Mouse (Mus musculus): Measurements from ENCODE around the gene Cd7.
"Not testable (repeated sequence)": the region's sequence is repeated elsewhere in the genome, so short reads cannot be mapped to it uniquely, and the experiment has no call there.

Gene Cd7

DNA sequence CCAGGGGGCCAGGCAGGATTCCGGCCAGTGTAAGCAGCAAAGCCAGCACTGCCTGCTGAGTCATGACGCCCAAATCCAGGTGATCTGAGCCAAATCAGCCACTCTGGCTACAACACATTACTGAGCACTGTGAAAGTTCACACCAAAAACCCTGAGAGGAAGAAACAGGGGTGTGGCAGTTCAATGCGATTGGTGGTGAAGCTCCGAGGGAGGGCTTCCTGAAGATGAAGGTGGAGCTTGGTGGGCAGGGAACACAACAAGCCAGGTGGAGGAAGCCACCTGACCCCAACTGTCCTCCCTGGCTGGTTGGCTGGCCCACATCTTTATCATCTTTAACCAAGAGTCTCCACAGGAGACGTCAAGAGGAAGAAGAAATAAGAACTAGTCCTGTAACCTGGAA, at the start of gene Cd7:
Gene Cd7, minus strand, starts transcription at position 117 of the 400 bp plus-strand sequence.
- DNase-seq: no peak

DNA sequence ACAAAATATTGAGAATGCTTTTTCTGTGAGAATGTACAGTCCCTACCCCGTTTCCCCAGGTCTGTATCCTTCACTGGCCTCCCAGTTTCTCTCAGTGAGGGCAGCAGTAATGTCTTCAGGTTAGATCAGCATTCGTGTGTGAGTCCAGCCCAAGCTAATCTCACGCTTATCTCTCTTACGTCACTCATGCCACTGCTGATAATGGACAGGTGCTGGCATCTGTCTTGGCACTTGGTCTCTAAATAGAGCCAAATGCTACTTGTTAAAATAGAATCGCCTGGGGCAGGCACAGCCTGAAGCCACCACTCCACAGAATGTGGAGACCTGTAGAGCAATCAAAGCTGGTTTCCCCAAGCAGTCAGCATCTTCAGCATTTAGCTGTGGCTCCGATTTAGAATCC, 49.8 kb upstream of the Cd7 start:
- no peak for DNase-seq

DNA sequence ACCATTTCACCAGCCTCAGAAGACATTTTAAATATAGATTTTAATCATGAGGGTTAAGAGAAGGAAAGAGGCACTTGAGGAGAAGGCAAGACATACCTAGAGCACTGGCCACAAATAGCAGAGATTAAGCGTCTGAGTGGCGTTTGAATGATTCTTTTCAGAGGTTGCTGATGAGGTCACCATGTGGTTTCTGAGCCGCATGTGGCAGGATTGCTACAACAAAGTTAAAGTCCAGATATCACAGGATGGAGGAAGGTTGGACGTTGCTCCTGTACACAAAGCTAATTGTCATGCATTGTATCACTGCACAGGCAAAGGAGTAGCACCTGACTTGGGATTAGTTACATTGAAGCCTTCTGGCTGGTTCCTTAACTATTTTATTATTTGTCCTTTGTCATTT, 47.1 kb upstream of the Cd7 start:
- DNase-seq: no peak

DNA sequence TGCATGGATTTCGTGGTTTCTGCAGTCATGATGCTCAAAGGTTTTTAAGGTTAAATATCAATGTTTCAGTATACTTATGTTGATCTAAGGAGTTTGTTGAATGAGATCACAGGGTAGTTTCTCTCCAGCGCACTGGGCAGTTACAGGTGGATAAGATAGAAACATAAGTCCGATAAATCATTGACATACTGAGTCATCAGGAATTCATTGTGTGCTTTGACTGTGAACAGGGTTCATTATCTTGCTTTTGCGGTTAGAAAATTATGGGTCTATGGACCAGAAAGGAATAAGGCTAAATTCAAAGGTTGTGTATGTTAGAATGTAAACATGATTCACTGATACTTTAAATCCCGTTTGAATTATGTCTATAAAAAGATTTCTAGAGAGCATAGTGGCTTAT, 46.0 kb upstream of the Cd7 start:
- no peak for DNase-seq

DNA sequence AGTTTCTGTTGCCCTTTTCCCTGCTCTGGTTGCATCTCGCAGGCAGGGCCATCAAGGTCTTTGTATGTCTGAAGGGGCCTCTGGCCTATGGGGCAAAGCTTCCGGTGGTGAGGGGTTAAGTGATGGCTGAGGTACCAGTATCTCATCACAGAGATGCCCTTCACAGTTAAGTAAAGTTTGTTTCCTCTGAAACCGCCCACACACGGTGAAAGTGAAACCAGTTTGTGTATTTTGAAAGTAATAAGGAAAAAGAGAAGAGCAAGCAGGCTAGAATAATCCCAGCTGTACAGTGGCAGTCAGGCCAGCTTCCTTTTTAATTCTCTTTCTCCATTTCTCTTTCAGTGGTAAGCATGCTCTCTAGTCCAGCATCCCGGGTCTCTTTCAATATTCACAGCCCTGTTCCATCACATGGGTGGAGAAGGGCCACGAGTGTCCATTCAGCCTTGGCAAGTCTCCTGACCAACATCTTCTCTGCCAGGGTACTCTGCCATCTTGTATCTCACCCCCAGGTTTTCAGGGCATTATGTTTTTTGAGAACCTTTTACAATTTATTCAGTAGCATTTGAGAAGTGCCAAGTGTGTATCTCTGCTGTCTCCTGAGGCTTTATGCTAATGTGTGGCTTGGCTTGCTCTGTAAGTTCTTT, 43.8 kb upstream of the Cd7 start:
- no peak for DNase-seq

DNA sequence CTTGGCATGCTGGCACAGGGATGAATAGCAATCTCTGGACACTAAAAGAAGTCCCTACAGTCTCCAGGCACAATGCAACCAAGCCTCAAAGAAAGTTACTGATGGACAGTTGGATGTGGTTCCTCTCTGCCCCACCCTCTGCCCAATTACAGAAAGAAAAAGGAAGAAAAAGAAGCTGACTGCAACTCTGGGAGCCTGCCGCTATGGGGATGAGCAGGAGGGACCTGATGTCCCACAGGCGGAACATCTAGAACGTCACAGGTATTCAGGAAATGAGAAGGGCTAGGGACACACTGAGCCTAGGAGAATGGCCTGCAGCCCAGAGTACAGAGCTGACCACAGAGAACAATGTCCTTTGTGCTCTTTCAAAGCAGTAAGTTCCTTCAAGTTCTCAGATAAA, 43.0 kb upstream of the Cd7 start:
- DNase-seq: no peak

DNA sequence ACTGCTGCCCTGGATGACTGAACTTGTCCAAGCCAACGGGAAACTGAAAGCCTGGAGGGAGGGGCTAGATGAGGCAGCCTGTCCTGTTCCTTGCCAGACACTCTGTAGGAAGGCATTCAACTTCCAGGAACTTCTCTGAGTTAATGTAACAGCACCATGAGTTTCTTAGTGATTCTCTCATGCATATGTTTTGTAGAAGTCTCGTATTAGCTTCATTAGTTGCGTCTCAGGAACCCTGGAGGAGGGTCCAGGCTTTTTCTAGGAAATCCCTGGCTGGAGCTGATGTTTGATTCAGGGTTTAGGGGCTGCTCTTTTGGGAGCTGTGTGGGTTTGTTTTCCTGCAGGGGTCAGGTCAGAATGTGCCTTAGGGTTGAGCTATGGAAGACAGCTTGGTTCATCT, 41.9 kb upstream of the Cd7 start, which contains the start of gene Sectm1a:
Gene Sectm1a, minus strand, starts transcription at position 101 of the 400 bp plus-strand sequence.
- no peak for DNase-seq

DNA sequence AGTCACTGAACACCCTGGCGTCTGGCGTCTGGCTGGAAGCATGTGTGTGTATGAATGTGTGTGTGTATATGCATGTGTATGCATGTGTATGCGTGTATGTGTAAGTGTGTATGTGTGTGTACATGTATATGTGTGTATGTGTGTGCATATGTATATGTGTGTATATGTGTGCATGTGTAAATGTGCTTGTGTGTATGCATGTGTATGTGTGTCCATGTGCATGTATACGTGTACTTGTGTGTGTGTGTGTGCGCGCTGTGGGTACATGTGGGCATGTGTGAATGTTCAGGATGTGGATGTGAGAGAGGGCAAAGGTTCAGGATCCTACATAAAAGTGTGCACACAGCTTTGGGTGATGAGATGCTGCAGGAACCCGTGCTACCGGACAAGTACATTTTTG, 41.1 kb upstream of the Cd7 start:
- no peak for DNase-seq

DNA sequence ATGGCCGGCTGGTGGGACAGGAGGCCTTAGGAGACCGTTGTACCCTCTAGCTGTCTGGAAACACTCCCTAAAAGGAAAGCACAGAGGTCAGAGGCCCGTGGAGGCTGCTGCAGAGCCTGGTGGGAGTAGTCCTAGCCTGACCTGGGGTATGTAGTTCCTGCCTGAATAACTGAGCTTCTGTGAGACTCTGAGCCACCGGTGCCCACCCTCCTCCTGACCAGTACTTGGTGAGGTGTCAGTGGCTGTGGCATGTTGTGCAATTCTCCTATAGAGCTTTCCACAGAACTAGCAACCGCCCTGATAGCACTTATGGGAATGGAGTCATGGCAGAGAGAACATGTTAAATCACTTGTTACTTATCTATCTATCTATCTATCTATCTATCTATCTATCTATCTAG, 36.4 kb upstream of the Cd7 start:
- DNase-seq: no peak

DNA sequence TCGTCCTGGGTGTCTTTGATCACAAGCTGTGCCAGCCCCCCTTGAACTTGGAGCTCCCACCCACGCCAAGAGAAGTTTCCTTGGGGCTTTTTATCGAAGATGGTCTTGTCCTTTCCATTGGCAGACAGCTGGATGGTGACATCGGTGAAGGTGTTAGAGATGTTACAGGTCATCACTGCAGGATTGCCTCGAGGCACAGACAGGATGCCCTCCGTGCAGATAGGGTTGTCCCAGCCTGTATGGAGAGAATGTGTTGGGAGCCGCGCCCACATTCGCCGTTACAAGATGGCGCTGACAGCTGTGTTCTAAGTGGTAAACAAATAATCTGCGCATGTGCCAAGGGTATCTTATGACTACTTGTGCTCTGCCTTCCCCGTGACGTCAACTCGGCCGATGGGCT, 30.4 kb upstream of the Cd7 start:
- not testable (repeated sequence) for DNase-seq

DNA sequence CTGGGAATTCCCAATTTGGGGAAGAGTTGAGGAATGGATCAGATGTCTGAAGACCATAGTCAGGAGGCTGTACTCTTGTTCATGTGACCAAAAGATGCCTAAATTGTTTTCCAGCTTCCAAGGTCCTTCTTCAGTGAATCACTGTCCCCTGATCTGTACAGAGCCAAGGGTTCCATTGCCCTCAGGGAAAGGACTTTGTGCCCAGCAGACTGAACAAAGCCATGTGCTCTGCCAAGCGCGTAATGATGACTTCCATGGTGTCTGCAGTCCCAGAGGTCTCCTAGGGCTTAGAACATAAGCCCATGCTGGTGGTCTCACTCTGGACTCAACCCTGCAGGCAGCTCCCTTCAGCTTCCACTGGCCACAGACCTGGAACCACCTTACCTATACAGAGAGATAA, 28.7 kb upstream of the Cd7 start:
- no peak for DNase-seq

DNA sequence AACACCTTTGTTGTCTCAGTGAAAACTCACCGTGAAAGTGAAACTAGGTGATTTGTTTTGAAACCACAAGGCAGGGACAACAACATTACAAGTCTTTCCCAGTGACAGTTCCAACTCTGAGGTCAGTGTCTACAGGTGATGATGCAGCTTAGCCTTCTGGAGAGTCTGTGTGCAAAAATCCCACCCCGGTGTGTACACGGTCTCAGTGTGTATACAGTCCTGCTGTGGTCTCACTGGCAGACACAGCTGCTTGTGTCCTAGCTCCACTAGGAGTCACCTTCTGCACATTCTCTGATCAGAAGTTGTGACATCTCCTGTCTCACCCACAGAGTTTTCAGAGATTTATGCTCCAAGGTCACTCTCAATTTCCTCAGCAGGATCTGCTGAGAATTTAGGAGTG, 25.0 kb upstream of the Cd7 start:
- DNase-seq: no peak

DNA sequence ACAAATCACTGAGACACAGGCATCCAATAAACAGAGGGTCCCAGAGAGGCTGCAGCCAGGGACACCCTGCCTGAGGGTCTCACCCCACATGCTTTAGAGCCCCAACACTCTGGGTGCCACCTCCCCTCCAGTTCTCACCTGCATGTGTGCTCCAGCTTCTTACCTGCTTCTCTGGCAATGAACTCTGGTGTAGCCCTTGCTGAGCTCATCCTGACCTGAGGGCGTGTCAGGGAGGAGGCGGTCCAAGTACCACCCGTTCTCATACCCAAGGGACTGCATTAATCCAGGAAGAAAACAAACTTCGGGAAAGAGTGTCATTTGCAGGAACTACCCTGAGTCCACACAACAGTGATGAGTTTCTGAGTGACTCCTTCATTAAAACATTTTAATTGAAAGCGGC, 24.2 kb upstream of the Cd7 start, which contains the start of gene Sectm1b:
Gene Sectm1b, minus strand, starts transcription at position 191 of the 400 bp plus-strand sequence.
- DNase-seq: no peak

DNA sequence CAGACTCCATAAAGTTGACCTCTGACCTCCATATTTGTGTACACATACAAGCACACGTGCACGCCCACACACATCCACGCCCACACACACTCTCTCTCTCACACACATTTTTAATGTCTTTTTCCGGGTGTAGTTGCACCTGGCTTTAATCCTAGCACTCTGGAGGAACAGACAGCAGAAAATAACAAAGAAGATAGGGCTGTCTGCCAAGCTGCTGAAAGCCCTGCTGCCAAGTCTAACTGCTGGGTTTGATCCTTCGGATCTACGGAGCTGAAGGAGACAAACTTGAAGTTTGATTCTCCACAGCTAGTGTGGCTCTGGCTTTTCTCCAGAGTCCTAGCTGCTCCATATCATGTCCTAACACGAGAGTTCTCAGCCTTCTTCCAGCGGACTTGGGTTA, 22.4 kb upstream of the Cd7 start:
- DNase-seq: no peak

DNA sequence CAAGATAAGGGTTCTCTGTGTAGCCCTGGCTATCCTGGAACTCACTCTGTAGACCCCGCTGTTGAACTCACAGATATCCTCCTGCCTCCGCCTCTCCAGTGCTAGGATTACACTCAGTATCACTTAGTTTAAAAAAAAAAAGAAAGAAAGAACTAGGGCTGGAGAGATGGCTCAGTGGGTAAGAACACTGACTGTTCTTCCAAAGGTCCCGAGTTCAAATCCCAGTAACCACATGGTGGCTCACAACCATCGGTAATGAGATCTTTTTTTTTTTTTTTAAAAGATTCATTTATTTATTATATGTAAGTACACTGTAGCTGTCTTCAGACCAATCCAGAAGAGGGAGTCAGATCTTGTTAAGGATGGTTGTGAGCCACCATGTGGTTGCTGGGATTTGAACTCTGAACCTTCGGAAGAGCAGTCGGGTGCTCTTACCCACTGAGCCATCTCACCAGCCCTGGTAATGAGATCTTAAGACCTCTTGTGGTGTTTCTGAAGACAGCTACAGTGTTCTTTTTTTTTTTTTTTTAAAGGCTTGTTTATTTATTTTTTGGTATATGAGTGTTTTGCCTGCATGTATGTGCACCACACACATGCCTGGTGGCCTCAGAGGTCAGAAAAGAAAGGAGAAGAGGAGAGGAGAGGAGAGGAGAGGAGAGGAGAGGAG, 21.3 kb upstream of the Cd7 start:
- not testable (repeated sequence) for DNase-seq

DNA sequence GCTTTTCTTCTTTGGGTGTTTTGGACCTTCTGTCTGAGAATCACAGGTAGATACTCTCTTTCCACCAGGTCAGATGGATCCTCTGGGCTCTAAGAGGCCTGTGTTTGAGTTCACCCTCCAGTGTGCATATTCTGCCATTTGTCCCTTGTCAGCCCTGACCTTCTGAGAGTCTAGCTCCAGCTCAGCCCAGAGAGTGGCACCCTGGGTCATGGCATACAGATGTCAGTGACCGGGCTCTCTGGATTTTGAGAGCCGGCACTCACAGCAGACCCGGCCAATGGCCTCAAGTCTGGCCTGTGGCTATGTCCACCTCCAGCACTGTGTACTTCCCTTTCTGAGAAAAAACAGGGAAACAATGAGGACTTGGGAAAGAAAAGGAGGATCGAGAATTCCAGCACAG, 20.3 kb upstream of the Cd7 start:
- DNase-seq: no peak

DNA sequence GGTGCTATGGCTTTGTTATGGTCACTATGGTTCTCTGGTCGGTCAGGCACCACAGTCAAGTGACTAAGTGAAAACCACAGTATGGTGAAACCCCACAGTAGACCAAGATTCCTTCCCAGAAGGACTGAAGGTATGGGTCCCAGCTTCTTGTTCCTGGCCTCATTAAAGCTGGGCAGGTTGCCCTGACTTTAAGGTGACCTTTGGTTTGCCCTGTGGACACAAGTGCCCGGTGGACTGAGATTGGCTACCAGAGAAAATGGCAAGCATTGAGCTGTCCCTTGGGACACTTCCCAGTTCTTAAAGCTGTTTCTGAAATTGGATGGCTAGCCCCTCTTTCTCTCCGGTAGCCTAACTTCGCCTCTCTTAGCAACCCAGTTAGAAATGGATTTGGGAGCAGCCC, 19.7 kb upstream of the Cd7 start:
- DNase-seq: no peak

DNA sequence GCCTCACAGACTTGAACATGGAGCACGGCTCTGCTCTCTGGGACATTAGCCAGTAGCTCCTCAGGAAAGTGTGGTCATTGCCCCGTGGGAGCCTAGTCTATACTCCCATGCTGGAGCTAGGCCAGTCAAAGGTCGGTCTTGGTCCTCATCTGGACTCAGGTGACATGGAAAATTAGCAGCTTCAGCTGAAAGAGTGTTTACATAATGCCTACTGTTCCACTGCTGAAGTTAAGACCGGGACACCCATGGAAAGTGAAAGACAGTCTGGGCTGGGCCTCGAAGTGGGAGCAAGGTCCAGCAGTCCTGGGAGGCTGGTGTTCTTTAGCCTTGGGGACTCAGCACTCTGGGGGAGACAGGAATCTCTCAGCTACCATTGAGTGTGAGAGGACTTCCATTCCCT, 18.9 kb upstream of the Cd7 start:
- no peak for DNase-seq

DNA sequence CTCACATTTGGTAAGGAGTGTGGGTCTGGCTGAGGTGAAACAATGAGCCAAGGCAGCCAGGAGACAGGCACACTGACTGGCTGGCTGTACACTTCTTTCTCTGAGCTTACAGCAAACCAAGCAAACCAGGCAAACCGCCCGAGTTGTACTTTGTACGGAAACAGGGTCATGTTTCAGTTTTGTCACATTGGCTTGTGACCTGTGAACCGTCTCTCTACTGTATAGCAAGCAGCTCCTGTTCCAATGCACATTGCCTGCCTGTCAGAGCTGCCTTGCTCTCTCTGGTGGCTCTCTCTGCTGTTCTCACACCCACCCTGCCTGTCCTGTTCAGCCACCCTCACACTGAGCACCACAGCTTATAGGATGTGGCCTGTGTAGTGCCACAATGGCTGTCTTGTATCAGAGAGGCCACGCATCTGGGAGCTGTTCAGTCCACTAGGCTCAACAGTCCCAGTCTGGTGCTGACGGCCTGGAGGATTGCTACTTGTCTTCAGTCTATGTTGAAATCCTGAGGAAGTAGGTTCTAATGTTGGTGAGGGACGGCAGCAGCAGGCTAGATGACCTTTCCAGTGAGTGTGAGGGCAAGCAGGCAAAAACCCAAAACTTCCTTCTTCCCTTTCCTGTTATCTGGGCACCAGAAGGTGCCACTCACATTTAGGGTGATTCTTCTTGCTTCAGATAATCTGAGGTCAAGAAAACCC, 17.5 kb upstream of the Cd7 start:
- DNase-seq: no peak

DNA sequence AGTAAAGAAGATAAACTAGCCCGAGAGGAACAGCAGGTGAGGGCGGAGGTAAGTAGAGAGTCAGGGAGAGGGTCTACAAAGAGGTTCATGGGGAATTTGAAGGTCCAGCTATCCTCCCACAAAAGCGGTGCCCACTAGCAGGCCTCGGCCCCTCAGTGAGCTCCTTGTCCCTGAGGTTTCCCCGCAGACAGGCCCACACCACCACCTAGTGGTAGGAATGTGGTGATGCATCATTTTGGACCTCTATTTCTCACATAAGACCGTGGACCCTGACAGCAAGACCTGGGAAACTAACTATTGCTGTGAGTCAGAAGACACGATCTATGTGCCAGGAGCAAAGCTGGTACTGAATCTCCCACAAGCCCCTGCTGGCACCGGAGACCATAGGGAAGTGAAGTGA, 14.3 kb upstream of the Cd7 start:
- peak; percentile 87 for DNase-seq

DNA sequence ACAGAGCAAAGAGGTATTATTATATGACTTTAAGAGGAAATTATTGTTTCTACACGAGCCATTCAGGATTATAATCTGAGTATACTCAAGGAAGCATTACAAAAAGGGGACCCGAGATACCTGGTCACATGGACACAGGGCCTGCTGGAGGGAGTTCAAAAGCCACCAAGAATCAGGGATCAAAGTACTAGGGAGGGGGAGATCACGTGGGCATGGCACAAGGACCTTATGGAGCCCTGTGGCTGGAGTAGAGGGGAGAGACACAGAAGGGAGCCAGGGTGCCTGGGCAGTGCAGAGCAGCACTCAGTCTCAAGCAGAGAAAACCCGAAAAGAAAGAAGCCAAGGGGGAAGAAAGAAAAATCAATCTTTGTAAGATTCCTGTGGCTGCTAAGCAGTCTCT, 13.2 kb upstream of the Cd7 start:
- no peak for DNase-seq

DNA sequence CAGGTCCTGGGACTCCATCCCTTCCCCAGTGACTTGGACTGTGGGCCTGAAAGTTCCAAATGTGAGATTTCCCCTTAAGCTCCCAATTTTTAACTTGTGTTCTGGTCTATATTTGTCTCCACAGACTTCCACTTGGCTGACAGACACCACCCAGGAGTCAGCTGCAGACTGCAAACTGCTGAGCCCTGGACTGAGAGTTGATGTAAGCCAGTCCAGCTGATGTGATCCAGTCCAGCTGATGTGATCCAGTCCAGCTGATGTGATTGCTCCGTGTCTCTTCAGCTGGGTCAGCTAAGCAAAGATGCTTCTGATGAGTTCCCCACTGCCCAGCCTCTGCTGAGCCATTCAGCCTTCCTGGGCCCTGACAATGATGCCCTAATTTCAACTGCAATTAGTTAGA, 12.6 kb upstream of the Cd7 start:
- DNase-seq: no peak

DNA sequence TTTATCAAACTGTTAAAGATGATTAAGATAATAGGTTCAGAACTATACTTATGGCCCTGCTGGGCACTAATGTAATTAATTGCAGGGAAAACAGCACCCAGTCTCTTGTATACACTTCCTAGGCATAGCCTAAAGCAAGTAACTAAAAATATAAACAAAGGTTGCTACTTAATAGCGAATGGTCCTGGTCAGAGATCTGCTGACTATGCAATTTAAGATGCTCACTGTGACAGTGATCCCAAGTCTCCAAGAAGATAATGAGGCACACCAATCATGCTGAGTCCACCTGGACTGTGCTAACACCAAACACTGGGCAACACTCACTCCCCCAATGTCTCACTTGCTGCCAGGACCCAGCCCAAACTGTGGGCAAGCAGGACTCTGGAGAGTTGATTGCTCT, 10.6 kb upstream of the Cd7 start:
- no peak for DNase-seq

DNA sequence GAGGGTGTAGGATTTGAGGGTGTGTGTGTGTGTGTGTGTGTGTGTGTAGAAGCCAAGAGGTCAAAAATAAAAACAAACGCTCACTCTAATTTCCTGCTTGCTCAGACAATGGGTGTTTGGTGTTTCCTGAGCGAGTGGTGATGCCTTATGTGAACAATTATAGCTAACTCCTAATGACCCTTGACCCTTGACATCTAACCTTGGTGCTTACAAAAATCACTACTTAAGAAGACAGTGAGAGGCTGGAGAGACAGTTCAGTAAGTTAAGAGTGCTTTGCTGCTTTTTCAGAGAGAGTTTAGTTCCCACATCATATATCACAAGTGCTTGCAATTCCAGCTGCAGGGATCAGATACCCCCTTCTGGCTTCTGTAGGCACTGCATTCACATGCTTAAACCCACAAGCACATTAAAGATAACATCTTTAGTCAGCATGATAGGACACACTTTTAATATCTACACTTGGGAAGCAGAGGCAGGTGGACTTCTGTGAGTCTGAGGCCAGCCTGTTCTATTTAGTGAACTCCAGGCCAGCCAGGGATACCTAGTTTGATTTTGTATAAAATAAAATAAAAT, 8.7 kb upstream of the Cd7 start:
- DNase-seq: peak; percentile 49

Data from embryo, embryonic 11 days (tissue).